ENCODE assay signal across 10 mouse cellular contexts in the genomic region with DNA sequence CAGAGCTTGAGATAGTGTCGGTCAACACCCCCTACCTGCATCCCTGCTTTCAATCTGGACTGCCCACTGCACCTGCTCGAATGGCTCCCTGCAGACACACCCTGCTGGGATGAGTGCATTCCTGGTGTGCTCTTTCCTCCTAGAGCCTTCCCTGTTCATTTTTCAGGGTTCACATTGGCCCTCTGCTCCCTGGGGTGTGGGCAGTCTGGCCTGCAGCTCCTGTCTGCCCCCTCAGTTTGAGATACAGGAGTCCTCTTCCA. TPM values are rescaled to one million over a fixed set of nuclear protein-coding genes. Genes with fewer than 3 reads are reported as not detected.
DNase-seq lines count a peak whose midpoint lies in the region; ATAC-seq and TF ChIP-seq lines count a peak whose summit lies in the region.
"Had no signal": no experiment of that assay in that cellular context is flagged by ENCODE, and none has a peak within 500 bp of the region (broad histone marks: within the 10 kb centered on the region; RNA-seq: fewer than 3 reads in every experiment).

No protein-coding gene starts in this region.

- no peak for ATAC-seq in heart, postnatal 0 days (ENCODE audit: insufficient read depth, low read depth)
- ATAC-seq in hindbrain, embryonic 14.5 days (ENCODE audit: low FRiP score): peak; percentile 2; the same call in 1 of the 2 replicates
- ATAC-seq in midbrain, embryonic 13.5 days: peak; percentile 13; the same call in 1 of the 2 replicates

- H3K27me3 ChIP-seq in heart, postnatal 0 days (ENCODE audit: control insufficient read depth, insufficient read depth, low read length): 0 out of 2 replicates have a peak, but pooled peaks cover 6% of the 10 kb centered on the region
- peaks cover 0 to 1% of the 10 kb centered on the region in 2 experiments; a peak in 1 of 4 replicates for H3K27me3 ChIP-seq in MEL (ENCODE audit: control insufficient read depth in 1 of 2, insufficient read depth in 2 of 2, low read length in 2 of 2)
- H3K27me3 ChIP-seq in hindbrain, embryonic 14.5 days (ENCODE audit: control insufficient read depth, insufficient read depth, low read length): peaks cover 21% of the 10 kb centered on the region
- H3K27me3 ChIP-seq in midbrain, embryonic 13.5 days: peaks cover 44% of the 10 kb centered on the region

- DNase-seq in heart, postnatal 0 days (ENCODE audit: low spot score): no peak
- no peak for DNase-seq in heart, adult 8-10 months (ENCODE audit: low spot score)
- DNase-seq in MEL (ENCODE audit: low read depth, low spot score): peak; percentile 27
- DNase-seq in hindbrain, embryonic 14.5 days (ENCODE audit: low spot score): no peak
- DNase-seq in yolk sac, embryonic 10.5 days (ENCODE audit: low spot score): no peak
- DNase-seq in gastrocnemius, adult 18-20 months (ENCODE audit: low spot score): no peak
- no peak for DNase-seq in left cerebral cortex, adult 9 months (ENCODE audit: low spot score in 2 of 2)
- DNase-seq: cerebellum, adult 9-11 months had no signal

- peak overlapping the region; percentile 97 for H3K4me2 ChIP-seq in heart, postnatal 0 days (ENCODE audit: low read depth, low read length)
- H3K4me2 ChIP-seq in hindbrain, embryonic 14.5 days (replicated peaks): no peak overlapping the region
- peak overlapping the region; percentile 93 for H3K4me2 ChIP-seq in midbrain, embryonic 13.5 days (replicated peaks)

- no peak for TF ChIP-seq EP300 in heart, postnatal 0 days (IDR thresholded peaks at IDR 0.05; ENCODE audit: low read depth)
- no peak for TF ChIP-seq EP300 in MEL (IDR thresholded peaks at IDR 0.05; ENCODE audit: low read depth in 1 of 2, low read length in 2 of 2)

- no peak overlapping the region for H3K4me3 ChIP-seq in heart, postnatal 0 days (ENCODE audit: low read depth, low read length)
- peak overlapping the region; percentile 65 to 85 for H3K4me3 ChIP-seq in MEL (ENCODE audit: control insufficient read depth in 1 of 2, insufficient read depth in 1 of 2, low read depth in 2 of 2, low read length in 2 of 2)
- H3K4me3 ChIP-seq in hindbrain, embryonic 14.5 days (replicated peaks; ENCODE audit: low read length): no peak overlapping the region
- H3K4me3 ChIP-seq in midbrain, embryonic 13.5 days (replicated peaks): 0 out of 2 replicates have a peak overlapping the region, but pooled peaks have one; percentile 59

- H3K36me3 ChIP-seq in heart, postnatal 0 days (replicated peaks; ENCODE audit: control insufficient read depth, insufficient read depth, low read length): no peaks in the 10 kb centered on the region
- H3K36me3 ChIP-seq in MEL (ENCODE audit: control insufficient read depth in 1 of 2, insufficient read depth in 2 of 2, low read length in 2 of 2): peaks cover 0 to 4% of the 10 kb centered on the region in 2 experiments; a peak in 1 of 4 replicates
- no peaks in the 10 kb centered on the region for H3K36me3 ChIP-seq in hindbrain, embryonic 14.5 days (replicated peaks; ENCODE audit: control insufficient read depth, insufficient read depth)
- no peaks in the 10 kb centered on the region for H3K36me3 ChIP-seq in midbrain, embryonic 13.5 days

- no peaks in the 10 kb centered on the region for H3K9me3 ChIP-seq in heart, postnatal 0 days (replicated peaks; ENCODE audit: control insufficient read depth, low read length)
- H3K9me3 ChIP-seq in MEL (replicated peaks; ENCODE audit: insufficient read depth, low read length): no peaks in the 10 kb centered on the region
- no peaks in the 10 kb centered on the region for H3K9me3 ChIP-seq in hindbrain, embryonic 14.5 days (ENCODE audit: control insufficient read depth, low read length)
- H3K9me3 ChIP-seq in midbrain, embryonic 13.5 days: no peaks in the 10 kb centered on the region

- no peak overlapping the region for H3K9ac ChIP-seq in heart, postnatal 0 days (replicated peaks; ENCODE audit: low read depth, low read length)
- peak overlapping the region; percentile 93 for H3K9ac ChIP-seq in MEL (ENCODE audit: control insufficient read depth, low read depth, low read length, poor library complexity, severe bottlenecking)
- H3K9ac ChIP-seq in hindbrain, embryonic 14.5 days: peak overlapping the region; percentile 60; the same call in 1 of the 2 replicates
- H3K9ac ChIP-seq in midbrain, embryonic 13.5 days (replicated peaks): no peak overlapping the region

- WGBS in heart, postnatal 0 days: 35% methylated on average over 2 of the region's 2 CpGs
- WGBS in hindbrain, embryonic 14.5 days: 12% methylated on average over 2 of the region's 2 CpGs
- WGBS in midbrain, embryonic 13.5 days: 15% methylated on average over 2 of the region's 2 CpGs

- TF ChIP-seq RAD21 in MEL (IDR thresholded peaks at IDR 0.05; ENCODE audit: low read depth, low read length): no peak

- H3K27ac ChIP-seq in heart, postnatal 0 days (ENCODE audit: low read depth): 0 out of 2 replicates have a peak overlapping the region, but pooled peaks have one; percentile 46
- H3K27ac ChIP-seq in MEL (ENCODE audit: control insufficient read depth, low read depth, low read length): no peak overlapping the region
- H3K27ac ChIP-seq in hindbrain, embryonic 14.5 days: no peak overlapping the region
- H3K27ac ChIP-seq in midbrain, embryonic 13.5 days: no peak overlapping the region

- H3K79me2 ChIP-seq in MEL (ENCODE audit: control insufficient read depth, insufficient read depth, low read length, poor library complexity): peaks cover 5% of the 10 kb centered on the region

- TF ChIP-seq POLR2A in MEL (IDR thresholded peaks at IDR 0.05; ENCODE audit: control insufficient read depth in 1 of 2, insufficient read depth in 1 of 2, low read depth in 1 of 2, low read length in 2 of 2, poor library complexity in 1 of 2): no peak

- TF ChIP-seq CTCF in heart, postnatal 0 days (IDR thresholded peaks at IDR 0.05; ENCODE audit: low read depth): no peak
- no peak for TF ChIP-seq CTCF in MEL (IDR thresholded peaks at IDR 0.05 in 2 of 3, conservative IDR thresholded peaks at IDR 0.05 in 1 of 3; ENCODE audit: control insufficient read depth in 1 of 3, insufficient read depth in 1 of 3, low read depth in 2 of 3, low read length in 3 of 3, poor library complexity in 1 of 3, severe bottlenecking in 1 of 3)

- H3K4me1 ChIP-seq in heart, postnatal 0 days (ENCODE audit: control insufficient read depth, insufficient read depth): peaks cover 23% of the 10 kb centered on the region
- peaks cover 0 to 9% of the 10 kb centered on the region in 2 experiments; a peak in 2 of 4 replicates for H3K4me1 ChIP-seq in MEL (ENCODE audit: control insufficient read depth in 1 of 2, insufficient read depth in 2 of 2, low read length in 2 of 2)
- 0 out of 2 replicates have a peak, but pooled peaks cover 6% of the 10 kb centered on the region for H3K4me1 ChIP-seq in hindbrain, embryonic 14.5 days (replicated peaks; ENCODE audit: control insufficient read depth, insufficient read depth, low read length)
- peaks cover 22% of the 10 kb centered on the region for H3K4me1 ChIP-seq in midbrain, embryonic 13.5 days (replicated peaks)

RNA-seq across cellular contexts. Expression of a gene that starts 0.9 kb away (rescaled TPM):
- 2.4 and 5.7 TPM in 2 replicates for total RNA-seq in heart, postnatal 0 days (2014; rRNA removed; ENCODE audit: low replicate concordance)
- polyA plus RNA-seq in heart, postnatal 0 days (2015; fragmentation: Nextera tagmentation; extraction: Ambion mirVana): 1.0 and 1.6 TPM in 2 replicates
- 1 to 10 TPM in 2 of 4 experiments, under 1 TPM in 2; 0.66 to 1.5 (median 1.2) TPM for total RNA-seq in heart, adult 8-10 months (2022)
- 10.2 and 10.9 TPM in 2 replicates for total RNA-seq in MEL (2012; rRNA removed)
- 10 to 100 TPM in 1 of 2 experiments, not detected in 1; 26.2 TPM for polyA plus RNA-seq in MEL (2012; ENCODE audit: insufficient read depth in 1 of 2, insufficient read length in 2 of 2, low read depth in 1 of 2, low replicate concordance in 2 of 2, missing spikeins in 1 of 2)
- polyA plus RNA-seq in hindbrain, embryonic 14.5 days (2014; fragmentation: Nextera tagmentation; extraction: Ambion mirVana): 1.8 and 4.1 TPM in 2 replicates
- polyA plus RNA-seq in midbrain, embryonic 13.5 days (2015; fragmentation: Nextera tagmentation; extraction: Ambion mirVana): 1.2 and 2.2 TPM in 2 replicates
- under 1 TPM; 0.59 to 0.71 TPM for total RNA-seq in gastrocnemius, adult 18-20 months (2021)

RNA-seq across cellular contexts. Expression of a gene that starts 40.0 kb away (rescaled TPM):
- 16.5 and 28.6 TPM in 2 replicates for total RNA-seq in heart, postnatal 0 days (2014; rRNA removed; ENCODE audit: low replicate concordance)
- 37.2 and 37.9 TPM in 2 replicates for polyA plus RNA-seq in heart, postnatal 0 days (2015; fragmentation: Nextera tagmentation; extraction: Ambion mirVana)
- 10 to 100 TPM; 11.2 to 13.0 (median 11.9) TPM for total RNA-seq in heart, adult 8-10 months (2022)
- 48.1 and 63.0 TPM in 2 replicates for total RNA-seq in MEL (2012; rRNA removed)
- polyA plus RNA-seq in MEL (2012; ENCODE audit: insufficient read depth in 1 of 2, insufficient read length in 2 of 2, low read depth in 1 of 2, low replicate concordance in 2 of 2, missing spikeins in 1 of 2): 10 to 100 TPM in 1 of 2 experiments, not detected in 1; 70.3 TPM
- 107 and 114 TPM in 2 replicates for polyA plus RNA-seq in hindbrain, embryonic 14.5 days (2014; fragmentation: Nextera tagmentation; extraction: Ambion mirVana)
- polyA plus RNA-seq in midbrain, embryonic 13.5 days (2015; fragmentation: Nextera tagmentation; extraction: Ambion mirVana): 104 and 110 TPM in 2 replicates
- 10 to 100 TPM; 11.9 to 17.4 TPM for total RNA-seq in gastrocnemius, adult 18-20 months (2021)

RNA-seq across cellular contexts. Expression of a gene that starts 40.6 kb away (rescaled TPM):
- 0.19 TPM in 1 of 2 replicates, not detected in the other for total RNA-seq in heart, postnatal 0 days (2014; rRNA removed; ENCODE audit: low replicate concordance)
- polyA plus RNA-seq in heart, postnatal 0 days (2015; fragmentation: Nextera tagmentation; extraction: Ambion mirVana): 0.25 and 0.32 TPM in 2 replicates
- 1 to 10 TPM in 2 of 4 experiments, under 1 TPM in 2; 0.87 to 2.1 (median 1.1) TPM for total RNA-seq in heart, adult 8-10 months (2022)
- total RNA-seq in MEL (2012; rRNA removed): not detected in 2 replicates
- not detected for polyA plus RNA-seq in MEL (2012; ENCODE audit: insufficient read depth in 1 of 2, insufficient read length in 2 of 2, low read depth in 1 of 2, low replicate concordance in 2 of 2, missing spikeins in 1 of 2)
- 0.21 and 0.37 TPM in 2 replicates for polyA plus RNA-seq in hindbrain, embryonic 14.5 days (2014; fragmentation: Nextera tagmentation; extraction: Ambion mirVana)
- polyA plus RNA-seq in midbrain, embryonic 13.5 days (2015; fragmentation: Nextera tagmentation; extraction: Ambion mirVana): 0.28 and 0.39 TPM in 2 replicates
- under 1 TPM; 0.33 to 0.37 TPM for total RNA-seq in gastrocnemius, adult 18-20 months (2021)
- total RNA-seq: monocyte, adult 5-6 weeks had no signal

RNA-seq across cellular contexts. Expression of a gene that starts 46.8 kb away (rescaled TPM):
- 0.23 and 0.73 TPM in 2 replicates for total RNA-seq in heart, postnatal 0 days (2014; rRNA removed; ENCODE audit: low replicate concordance)
- 1.1 TPM in 2 replicates for polyA plus RNA-seq in heart, postnatal 0 days (2015; fragmentation: Nextera tagmentation; extraction: Ambion mirVana)
- 1 to 10 TPM; 1.1 to 2.6 (median 1.2) TPM for total RNA-seq in heart, adult 8-10 months (2022)
- 0.04 TPM in 1 of 2 replicates, not detected in the other for total RNA-seq in MEL (2012; rRNA removed)
- polyA plus RNA-seq in MEL (2012; ENCODE audit: insufficient read depth in 1 of 2, insufficient read length in 2 of 2, low read depth in 1 of 2, low replicate concordance in 2 of 2, missing spikeins in 1 of 2): under 1 TPM in 1 of 2 experiments, not detected in 1; 0.03 TPM
- polyA plus RNA-seq in hindbrain, embryonic 14.5 days (2014; fragmentation: Nextera tagmentation; extraction: Ambion mirVana): 1.2 and 2.0 TPM in 2 replicates
- 0.59 and 0.79 TPM in 2 replicates for polyA plus RNA-seq in midbrain, embryonic 13.5 days (2015; fragmentation: Nextera tagmentation; extraction: Ambion mirVana)
- under 1 TPM; 0.30 to 0.97 TPM for total RNA-seq in gastrocnemius, adult 18-20 months (2021)

Comparison
In these comparisons a context has a peak if more than half of its experiments do, and no peak if none do; other contexts are left out.
1. H3K4me3 ChIP-seq: peak in MEL (2 of 2) and midbrain, embryonic 13.5 days (single experiment); none in heart, postnatal 0 days (single experiment) and hindbrain, embryonic 14.5 days (single experiment).
2. H3K9ac ChIP-seq: peak in MEL (single experiment) and hindbrain, embryonic 14.5 days (single experiment); none in heart, postnatal 0 days (single experiment) and midbrain, embryonic 13.5 days (single experiment).